Comparison of ENCODE assay signal across 20 mouse cellular contexts in the genomic region with DNA sequence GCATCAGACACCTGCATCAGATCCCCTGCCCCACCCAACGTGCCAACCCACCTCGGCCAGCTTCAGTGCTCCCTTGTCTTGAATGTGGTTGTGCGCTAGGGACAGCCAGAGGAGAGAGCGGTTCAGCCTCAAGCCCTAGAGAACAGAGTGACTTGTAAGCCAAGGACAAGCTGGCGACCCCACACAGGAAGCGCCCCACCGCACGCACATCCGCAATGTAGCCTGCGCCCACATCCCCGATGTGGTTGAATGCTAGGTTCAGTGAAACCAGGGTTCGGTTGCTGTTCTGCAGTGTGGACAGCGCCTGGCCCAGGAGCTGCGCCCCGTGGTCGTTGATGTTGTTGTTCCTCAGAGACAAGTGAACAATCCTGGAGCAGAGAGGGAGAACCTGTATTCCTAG. TPM values are rescaled to one million over a fixed set of nuclear protein-coding genes. Genes with fewer than 3 reads are reported as not detected.
A peak's percentile ranks its signal among the peaks of the same experiment; 100 is the strongest.
DNase-seq lines count a peak whose midpoint lies in the region; ATAC-seq lines count a peak whose summit lies in the region.
"Had no signal": no experiment of that assay in that cellular context is flagged by ENCODE, and none has a peak within 500 bp of the region (broad histone marks: within the 10 kb centered on the region; RNA-seq: fewer than 3 reads in every experiment).

No protein-coding gene starts in this region.

- WGBS in intestine, embryonic 15.5 days = 87% methylated on average over 16 of the region's 16 CpGs

- peaks cover 10% of the 10 kb centered on the region; the same call in 1 of the 2 replicates for H3K4me1 ChIP-seq in intestine, embryonic 15.5 days (replicated peaks)

- no peaks in the 10 kb centered on the region for H3K27me3 ChIP-seq in intestine, embryonic 15.5 days (replicated peaks)
- H3K27me3 ChIP-seq: limb, embryonic 15.5 days; midbrain, embryonic 15.5 days; neural tube, embryonic 12.5 days had no signal

- ATAC-seq in granulocyte monocyte progenitor cell, adult 5-6 weeks (replicated peaks; ENCODE audit: poor library complexity, severe bottlenecking) = peak; percentile 82
- ATAC-seq in neutrophil, adult 5-6 weeks (ENCODE audit: extremely low read depth, insufficient number of reproducible peaks, low FRiP score, poor library complexity, severe bottlenecking) = peak; percentile 34; the same call in 1 of the 2 replicates
- ATAC-seq in intestine, embryonic 15.5 days = no peak
- ATAC-seq: forebrain, postnatal 0 days; hindbrain, postnatal 0 days; midbrain, embryonic 15.5 days had no signal

- H3K4me2 ChIP-seq in intestine, embryonic 15.5 days (replicated peaks) = no peak overlapping the region
- H3K4me2 ChIP-seq: limb, embryonic 15.5 days; midbrain, embryonic 15.5 days; neural tube, embryonic 12.5 days had no signal

- H3K9ac ChIP-seq in intestine, embryonic 15.5 days = no peak overlapping the region
- H3K9ac ChIP-seq: forebrain, postnatal 0 days; limb, embryonic 15.5 days; midbrain, embryonic 15.5 days; neural tube, embryonic 12.5 days had no signal

- peaks cover 10% of the 10 kb centered on the region; the same call in 1 of the 2 replicates for H3K36me3 ChIP-seq in intestine, embryonic 15.5 days

- H3K4me3 ChIP-seq in intestine, embryonic 15.5 days (replicated peaks) = no peak overlapping the region
- H3K4me3 ChIP-seq: erythroblast, embryonic 14.5 days; limb, embryonic 15.5 days; midbrain, embryonic 15.5 days; neural tube, embryonic 12.5 days had no signal

- no peaks in the 10 kb centered on the region for H3K9me3 ChIP-seq in intestine, embryonic 15.5 days
- H3K9me3 ChIP-seq: G1E; limb, embryonic 15.5 days; midbrain, embryonic 15.5 days; neural tube, embryonic 12.5 days had no signal

- H3K27ac ChIP-seq in intestine, embryonic 15.5 days = no peak overlapping the region
- H3K27ac ChIP-seq: hindbrain, postnatal 0 days; limb, embryonic 15.5 days; macrophage; midbrain, embryonic 15.5 days; neural tube, embryonic 12.5 days had no signal

- DNase-seq in CD8-positive naive resting alpha-beta T cell, adult 2 months (ENCODE audit: low read depth in 2 of 2, low spot score in 2 of 2) = peak; percentile 30 to 43
- peak; percentile 69 for DNase-seq in thymus, postnatal 25 days
- no peak for DNase-seq in adipocyte (ENCODE audit: low spot score)
- DNase-seq in adrenal gland, adult (ENCODE audit: inconsistent age in 2 of 2, low spot score in 1 of 2) = no peak
- DNase-seq: adrenal gland, postnatal 25 days; cerebellum, adult 9-11 months; forebrain, postnatal 0 days; gastrocnemius, postnatal 10 days; heart, postnatal 14 days; lung, adult 18-20 months had no signal

RNA-seq across cellular contexts. Expression of gene Lrrc71, which starts 5.7 kb away (rescaled TPM):
- not detected in 2 replicates for total RNA-seq in granulocyte monocyte progenitor cell, adult 5-6 weeks (2014; fragmentation: Nextera tagmentation)
- total RNA-seq in granulocyte monocyte progenitor cell, adult 5-6 weeks (2017) = not detected in 2 replicates
- 0.12 and 1.7 TPM in 2 replicates for total RNA-seq in neutrophil, adult 5-6 weeks (2017)
- polyA plus RNA-seq in intestine, embryonic 15.5 days (2015; fragmentation: Nextera tagmentation; extraction: Ambion mirVana) = 0.36 and 0.48 TPM in 2 replicates
- polyA plus RNA-seq: erythroblast, embryonic 14.5 days; G1E had no signal

RNA-seq across cellular contexts. Expression of gene Ntrk1, which starts 52.2 kb away (rescaled TPM):
- total RNA-seq in granulocyte monocyte progenitor cell, adult 5-6 weeks (2014; fragmentation: Nextera tagmentation) = not detected in 2 replicates
- total RNA-seq in granulocyte monocyte progenitor cell, adult 5-6 weeks (2017) = not detected in 2 replicates
- not detected in 2 replicates for total RNA-seq in neutrophil, adult 5-6 weeks (2017)
- polyA plus RNA-seq in intestine, embryonic 15.5 days (2015; fragmentation: Nextera tagmentation; extraction: Ambion mirVana) = 2.5 and 3.2 TPM in 2 replicates
- total RNA-seq: G1E had no signal
- polyA plus RNA-seq: erythroblast, embryonic 14.5 days; G1E; macrophage had no signal

RNA-seq across cellular contexts. Expression of gene Insrr, which starts 54.0 kb away (rescaled TPM):
- not detected in 2 replicates for total RNA-seq in granulocyte monocyte progenitor cell, adult 5-6 weeks (2014; fragmentation: Nextera tagmentation)
- not detected in 2 replicates for total RNA-seq in granulocyte monocyte progenitor cell, adult 5-6 weeks (2017)
- total RNA-seq in neutrophil, adult 5-6 weeks (2017) = not detected in 2 replicates
- 0.44 and 0.52 TPM in 2 replicates for polyA plus RNA-seq in intestine, embryonic 15.5 days (2015; fragmentation: Nextera tagmentation; extraction: Ambion mirVana)
- polyA plus RNA-seq: erythroblast, embryonic 14.5 days; G1E; macrophage had no signal

Comparison
In these comparisons a context has a peak if more than half of its experiments do, and no peak if none do; other contexts are left out.
1. DNase-seq: peak in CD8-positive naive resting alpha-beta T cell, adult 2 months (2 of 2) and thymus, postnatal 25 days (single experiment); none in adipocyte (single experiment) and adrenal gland, adult (0 of 2).